Comparison of ENCODE assay signal across 31 mouse cellular contexts in genomic region chr13:115020727-115021126, GRCm38 (mm10).
DNase-seq lines count a peak whose midpoint lies in the region; ATAC-seq lines count a peak whose summit lies in the region.
"Had no signal": no experiment of that assay in that cellular context is flagged by ENCODE, and none has a peak within 500 bp of the region (broad histone marks: within the 10 kb centered on the region; RNA-seq: fewer than 3 reads in every experiment).

No protein-coding gene starts in this region.

- intact Hi-C loops in heart, postnatal 10 days (cut with DNase I), result loop anchor here (5.0 kb wide), 1 partner anchor 77 kb away; no protein-coding TSS in a partner anchor

- no peak overlapping the region for H3K4me3 ChIP-seq in heart, embryonic 11.5 days (ENCODE audit: low read depth, low read length)
- no peak overlapping the region for H3K4me3 ChIP-seq in heart, embryonic 16.5 days (ENCODE audit: low read length)
- H3K4me3 ChIP-seq: embryonic facial prominence, embryonic 13.5 days; forebrain, embryonic 10.5 days; forebrain, embryonic 15.5 days; gastrocnemius, adult 2 months; limb, embryonic 10.5 days; limb, embryonic 15.5 days; liver, embryonic 13.5 days; midbrain, embryonic 12.5 days; stomach, embryonic 15.5 days had no signal

- H3K36me3 ChIP-seq in heart, embryonic 11.5 days (ENCODE audit: control insufficient read depth, insufficient read depth, low read length), result no peaks in the 10 kb centered on the region
- H3K36me3 ChIP-seq in heart, embryonic 16.5 days (ENCODE audit: control insufficient read depth, insufficient read depth), result no peaks in the 10 kb centered on the region
- H3K36me3 ChIP-seq in splenic B cell, adult 2 months (ENCODE audit: control insufficient read depth, insufficient read depth, low read length, poor library complexity, severe bottlenecking), result no peaks in the 10 kb centered on the region
- H3K36me3 ChIP-seq: embryonic facial prominence, embryonic 13.5 days; forebrain, embryonic 10.5 days; forebrain, embryonic 15.5 days; limb, embryonic 10.5 days; limb, embryonic 15.5 days; liver, embryonic 13.5 days; midbrain, embryonic 12.5 days; stomach, embryonic 15.5 days had no signal

- 84% methylated on average over 4 of the region's 4 CpGs for WGBS in heart, embryonic 11.5 days (ENCODE audit: insufficient replicate concordance)
- 77% methylated on average over 4 of the region's 4 CpGs for WGBS in heart, embryonic 16.5 days

- no peak overlapping the region for H3K9ac ChIP-seq in heart, embryonic 11.5 days (ENCODE audit: low read depth, low read length)
- H3K9ac ChIP-seq in heart, embryonic 16.5 days (ENCODE audit: low read length), result no peak overlapping the region
- H3K9ac ChIP-seq: embryonic facial prominence, embryonic 13.5 days; forebrain, embryonic 15.5 days; hindbrain, embryonic 14.5 days; limb, embryonic 15.5 days; liver, embryonic 13.5 days; midbrain, embryonic 12.5 days; stomach, embryonic 15.5 days had no signal

- no peaks in the 10 kb centered on the region for H3K27me3 ChIP-seq in heart, embryonic 11.5 days (ENCODE audit: control insufficient read depth, insufficient read depth, low read length)
- H3K27me3 ChIP-seq in heart, embryonic 16.5 days (ENCODE audit: control insufficient read depth, insufficient read depth, low read length), result no peaks in the 10 kb centered on the region
- H3K27me3 ChIP-seq in splenic B cell, adult 2 months (ENCODE audit: control insufficient read depth, insufficient read depth, low read length, poor library complexity, severe bottlenecking), result no peaks in the 10 kb centered on the region
- H3K27me3 ChIP-seq: embryonic facial prominence, embryonic 13.5 days; forebrain, embryonic 15.5 days; limb, embryonic 15.5 days; liver, embryonic 13.5 days; midbrain, embryonic 12.5 days; Patski; stomach, embryonic 15.5 days had no signal

- H3K4me2 ChIP-seq in heart, embryonic 11.5 days, result no peak overlapping the region
- H3K4me2 ChIP-seq in heart, embryonic 16.5 days (ENCODE audit: low read depth, low read length), result no peak overlapping the region
- H3K4me2 ChIP-seq: embryonic facial prominence, embryonic 13.5 days; forebrain, embryonic 15.5 days; hindbrain, embryonic 14.5 days; limb, embryonic 15.5 days; liver, embryonic 13.5 days; midbrain, embryonic 12.5 days; stomach, embryonic 15.5 days had no signal

- H3K27ac ChIP-seq in heart, embryonic 11.5 days (ENCODE audit: low read depth, low read length), result peak overlapping the region; percentile 88
- peak overlapping the region; percentile 90 for H3K27ac ChIP-seq in heart, embryonic 16.5 days (ENCODE audit: low read length)
- H3K27ac ChIP-seq: embryonic facial prominence, embryonic 13.5 days; forebrain, embryonic 10.5 days; forebrain, embryonic 15.5 days; hindbrain, embryonic 14.5 days; limb, embryonic 10.5 days; limb, embryonic 15.5 days; liver, embryonic 13.5 days; macrophage; midbrain, embryonic 12.5 days; stomach, embryonic 15.5 days had no signal

- DNase-seq in heart, adult 11 months, result no peak
- no peak for DNase-seq in heart, postnatal 10 days
- DNase-seq in splenic B cell, adult 2 months (ENCODE audit: low read depth, low spot score), result peak; percentile 7
- no peak for DNase-seq in kidney, adult 11 months
- DNase-seq: adrenal gland, postnatal 10 days; cerebellum, adult 9-10 months; cerebellum, postnatal 36 days; gastrocnemius, adult 2 months; gastrocnemius, postnatal 36 days; kidney, postnatal 14 days; layer of hippocampus, adult 9-11 months; liver, embryonic 13.5 days; lung, adult 2 months; lung, postnatal 10 days; retina, postnatal 1 day; right cerebral cortex, postnatal 14 days; thymus, adult 18-20 months; thymus, postnatal 25 days had no signal

- H3K4me1 ChIP-seq in heart, embryonic 11.5 days (ENCODE audit: control insufficient read depth, insufficient read depth, low read length), result peaks cover 24% of the 10 kb centered on the region
- H3K4me1 ChIP-seq in heart, embryonic 16.5 days (ENCODE audit: control insufficient read depth, insufficient read depth, low read length), result peaks cover 35% of the 10 kb centered on the region
- H3K4me1 ChIP-seq: embryonic facial prominence, embryonic 13.5 days; forebrain, embryonic 10.5 days; forebrain, embryonic 15.5 days; limb, embryonic 10.5 days; limb, embryonic 15.5 days; midbrain, embryonic 12.5 days; stomach, embryonic 15.5 days had no signal

- no peaks in the 10 kb centered on the region for H3K9me3 ChIP-seq in heart, embryonic 11.5 days (replicated peaks; ENCODE audit: control insufficient read depth, low read length)
- H3K9me3 ChIP-seq in heart, embryonic 16.5 days (replicated peaks; ENCODE audit: control insufficient read depth, low read length), result no peaks in the 10 kb centered on the region
- H3K9me3 ChIP-seq: embryonic facial prominence, embryonic 13.5 days; forebrain, embryonic 10.5 days; forebrain, embryonic 15.5 days; limb, embryonic 10.5 days; limb, embryonic 15.5 days; liver, embryonic 13.5 days; midbrain, embryonic 12.5 days; stomach, embryonic 15.5 days had no signal

- ATAC-seq in heart, embryonic 11.5 days (replicated peaks; ENCODE audit: insufficient number of reproducible peaks, low FRiP score, low TSS enrichment), result no peak
- ATAC-seq in heart, embryonic 16.5 days (replicated peaks; ENCODE audit: extremely low read depth, insufficient read depth, low FRiP score), result no peak
- peak; percentile 60; the same call in 1 of the 2 replicates for ATAC-seq in common myeloid progenitor, adult 5-6 weeks (replicated peaks; ENCODE audit: low read depth, poor library complexity, severe bottlenecking)
- ATAC-seq: forebrain, embryonic 15.5 days; Patski had no signal
